Mouse (Mus musculus): Measurements from ENCODE around the gene Prdm13. TPM values are rescaled to one million over a fixed set of nuclear protein-coding genes. Genes with fewer than 3 reads are reported as not detected.
A peak's percentile ranks its signal among the peaks of the same experiment; 100 is the strongest.

Gene Prdm13
- polyA plus RNA-seq, 1 experiment from 2014 or later, result 0.24 TPM

- Histone ChIP-seq H3K9ac (ENCODE audit: low read length) (no peak overlapping the region), H3K9me3 (ENCODE audit: control insufficient read depth, low read length) (no peaks in the 10 kb centered on the region), H3K27ac (ENCODE audit: low read depth, low read length) (no peak overlapping the region), H3K4me3 (ENCODE audit: low read depth, low read length) (no peak overlapping the region), H3K4me1 (replicated peaks; ENCODE audit: control insufficient read depth, insufficient read depth, low read length) (peaks cover 17% of the 10 kb centered on the region), H3K36me3 (ENCODE audit: control insufficient read depth, insufficient read depth, low read length) (no peaks in the 10 kb centered on the region), H3K4me2 (ENCODE audit: low read depth, low read length, severe bottlenecking) (peak overlapping the region; percentile 97; the same call in 1 of the 2 replicates), H3K27me3 (ENCODE audit: control insufficient read depth, insufficient read depth, low read length) (peaks cover 78% of the 10 kb centered on the region)
- WGBS, result under 1% methylated on average over 18 of the region's 18 CpGs
- DNase-seq (ENCODE audit: low spot score) (peak; percentile 80), ATAC-seq (replicated peaks; ENCODE audit: low FRiP score) (peak; percentile 54)
These were observed 3.8 kb upstream of the Prdm13 start for GRCm38 (mm10) chr4:21689492-21689941.

- 0% methylated on average over 63 of the region's 64 CpGs for WGBS
- DNase-seq (ENCODE audit: low spot score), result peak; percentile 88
- no peaks in the 10 kb centered on the region for H3K36me3 ChIP-seq (ENCODE audit: control insufficient read depth, insufficient read depth, low read length)
- peaks cover 84% of the 10 kb centered on the region for H3K27me3 ChIP-seq (ENCODE audit: control insufficient read depth, insufficient read depth, low read length)
- peak overlapping the region; percentile 70 for H3K27ac ChIP-seq (ENCODE audit: low read depth, low read length)
- peak; percentile 64 for ATAC-seq (replicated peaks; ENCODE audit: low FRiP score)
- peak overlapping the region; percentile 53 for H3K9ac ChIP-seq (ENCODE audit: low read length)
- peak overlapping the region; percentile 97 for H3K4me2 ChIP-seq (ENCODE audit: low read depth, low read length, severe bottlenecking)
- peak overlapping the region; percentile 43 for H3K4me3 ChIP-seq (ENCODE audit: low read depth, low read length)
- peaks cover 21% of the 10 kb centered on the region for H3K4me1 ChIP-seq (replicated peaks; ENCODE audit: control insufficient read depth, insufficient read depth, low read length)
- no peaks in the 10 kb centered on the region for H3K9me3 ChIP-seq (ENCODE audit: control insufficient read depth, low read length)
These were observed 3.0 kb upstream of the Prdm13 start for GRCm38 (mm10) chr4:21688703-21689200.

- peaks cover 87% of the 10 kb centered on the region for H3K27me3 ChIP-seq (ENCODE audit: control insufficient read depth, insufficient read depth, low read length)
- H3K27ac ChIP-seq (ENCODE audit: low read depth, low read length), result peak overlapping the region; percentile 70
- no peaks in the 10 kb centered on the region for H3K36me3 ChIP-seq (ENCODE audit: control insufficient read depth, insufficient read depth, low read length)
- 1% methylated on average over 51 of the region's 51 CpGs for WGBS
- peak overlapping the region; percentile 97 for H3K4me2 ChIP-seq (ENCODE audit: low read depth, low read length, severe bottlenecking)
- ATAC-seq (replicated peaks; ENCODE audit: low FRiP score) (peak; percentile 83), DNase-seq (ENCODE audit: low spot score) (peak; percentile 87)
- H3K9ac ChIP-seq (ENCODE audit: low read length), result peak overlapping the region; percentile 53
- peak overlapping the region; percentile 43 for H3K4me3 ChIP-seq (ENCODE audit: low read depth, low read length)
- H3K4me1 ChIP-seq (replicated peaks; ENCODE audit: control insufficient read depth, insufficient read depth, low read length), result peaks cover 21% of the 10 kb centered on the region
- H3K9me3 ChIP-seq (ENCODE audit: control insufficient read depth, low read length), result no peaks in the 10 kb centered on the region
These were observed 2.3 kb upstream of the Prdm13 start for GRCm38 (mm10) chr4:21687783-21688702.

- H3K9ac ChIP-seq (ENCODE audit: low read length), result no peak overlapping the region
- peak; percentile 56 for DNase-seq (ENCODE audit: low spot score)
- WGBS, result 2% methylated on average over 5 of the region's 5 CpGs
- no peaks in the 10 kb centered on the region for H3K36me3 ChIP-seq (ENCODE audit: control insufficient read depth, insufficient read depth, low read length)
- ATAC-seq (replicated peaks; ENCODE audit: low FRiP score), result no peak
- H3K4me3 ChIP-seq (ENCODE audit: low read depth, low read length), result no peak overlapping the region
- H3K27ac ChIP-seq (ENCODE audit: low read depth, low read length), result no peak overlapping the region
- peaks cover 21% of the 10 kb centered on the region for H3K4me1 ChIP-seq (replicated peaks; ENCODE audit: control insufficient read depth, insufficient read depth, low read length)
- H3K4me2 ChIP-seq (ENCODE audit: low read depth, low read length, severe bottlenecking), result no peak overlapping the region
- H3K9me3 ChIP-seq (ENCODE audit: control insufficient read depth, low read length), result no peaks in the 10 kb centered on the region
- peaks cover 88% of the 10 kb centered on the region for H3K27me3 ChIP-seq (ENCODE audit: control insufficient read depth, insufficient read depth, low read length)
These were observed 1.2 kb upstream of the Prdm13 start for GRCm38 (mm10) chr4:21686934-21687333.

GRCm38 (mm10) chr4:21686416-21686815, 653 bp upstream of the Prdm13 start:
- ATAC-seq (replicated peaks; ENCODE audit: low FRiP score) (no peak), DNase-seq (ENCODE audit: low spot score) (no peak)
- no peak overlapping the region for H3K4me3 ChIP-seq (ENCODE audit: low read depth, low read length)
- no peak overlapping the region for H3K9ac ChIP-seq (ENCODE audit: low read length)
- peaks cover 90% of the 10 kb centered on the region for H3K27me3 ChIP-seq (ENCODE audit: control insufficient read depth, insufficient read depth, low read length)
- peaks cover 21% of the 10 kb centered on the region for H3K4me1 ChIP-seq (replicated peaks; ENCODE audit: control insufficient read depth, insufficient read depth, low read length)
- H3K4me2 ChIP-seq (ENCODE audit: low read depth, low read length, severe bottlenecking), result no peak overlapping the region
- under 1% methylated on average over 11 of the region's 11 CpGs for WGBS
- no peaks in the 10 kb centered on the region for H3K36me3 ChIP-seq (ENCODE audit: control insufficient read depth, insufficient read depth, low read length)
- H3K9me3 ChIP-seq (ENCODE audit: control insufficient read depth, low read length), result no peaks in the 10 kb centered on the region
- no peak overlapping the region for H3K27ac ChIP-seq (ENCODE audit: low read depth, low read length)

GRCm38 (mm10) chr4:21684341-21684970, 1.3 kb downstream of the Prdm13 start:
- under 1% methylated on average over 14 of the region's 14 CpGs for WGBS
- Histone ChIP-seq H3K36me3 (ENCODE audit: control insufficient read depth, insufficient read depth, low read length) (no peaks in the 10 kb centered on the region), H3K4me2 (ENCODE audit: low read depth, low read length, severe bottlenecking) (no peak overlapping the region), H3K9me3 (ENCODE audit: control insufficient read depth, low read length) (no peaks in the 10 kb centered on the region), H3K27ac (ENCODE audit: low read depth, low read length) (no peak overlapping the region), H3K4me3 (ENCODE audit: low read depth, low read length) (no peak overlapping the region), H3K9ac (ENCODE audit: low read length) (no peak overlapping the region), H3K4me1 (replicated peaks; ENCODE audit: control insufficient read depth, insufficient read depth, low read length) (peaks cover 22% of the 10 kb centered on the region), H3K27me3 (ENCODE audit: control insufficient read depth, insufficient read depth, low read length) (peaks cover 92% of the 10 kb centered on the region)
- DNase-seq (ENCODE audit: low spot score), result no peak
- no peak for ATAC-seq (replicated peaks; ENCODE audit: low FRiP score)

- H3K27me3 ChIP-seq (ENCODE audit: control insufficient read depth, insufficient read depth, low read length), result peaks cover 99% of the 10 kb centered on the region
- no peak for DNase-seq (ENCODE audit: low spot score)
- no peak overlapping the region for H3K4me2 ChIP-seq (ENCODE audit: low read depth, low read length, severe bottlenecking)
- no peaks in the 10 kb centered on the region for H3K9me3 ChIP-seq (ENCODE audit: control insufficient read depth, low read length)
- H3K4me1 ChIP-seq (replicated peaks; ENCODE audit: control insufficient read depth, insufficient read depth, low read length), result peaks cover 26% of the 10 kb centered on the region
- H3K4me3 ChIP-seq (ENCODE audit: low read depth, low read length), result no peak overlapping the region
- no peak overlapping the region for H3K9ac ChIP-seq (ENCODE audit: low read length)
- 12% methylated on average over 10 of the region's 10 CpGs for WGBS
- no peak overlapping the region for H3K27ac ChIP-seq (ENCODE audit: low read depth, low read length)
- H3K36me3 ChIP-seq (ENCODE audit: control insufficient read depth, insufficient read depth, low read length), result no peaks in the 10 kb centered on the region
- ATAC-seq (replicated peaks; ENCODE audit: low FRiP score), result no peak
These were observed 3.2 kb downstream of the Prdm13 start for GRCm38 (mm10) chr4:21682421-21683150.

- WGBS, result 1% methylated on average over 10 of the region's 10 CpGs
- Histone ChIP-seq H3K4me2 (ENCODE audit: low read depth, low read length, severe bottlenecking) (no peak overlapping the region), H3K9ac (ENCODE audit: low read length) (no peak overlapping the region), H3K9me3 (ENCODE audit: control insufficient read depth, low read length) (no peaks in the 10 kb centered on the region), H3K4me3 (ENCODE audit: low read depth, low read length) (no peak overlapping the region), H3K27me3 (ENCODE audit: control insufficient read depth, insufficient read depth, low read length) (peaks cover 95% of the 10 kb centered on the region), H3K36me3 (ENCODE audit: control insufficient read depth, insufficient read depth, low read length) (no peaks in the 10 kb centered on the region), H3K27ac (ENCODE audit: low read depth, low read length) (no peak overlapping the region), H3K4me1 (replicated peaks; ENCODE audit: control insufficient read depth, insufficient read depth, low read length) (peaks cover 26% of the 10 kb centered on the region)
- DNase-seq (ENCODE audit: low spot score) (no peak), ATAC-seq (replicated peaks; ENCODE audit: low FRiP score) (no peak)
These were observed 4.8 kb downstream of the Prdm13 start for GRCm38 (mm10) chr4:21680971-21681370.

Measured in forebrain, embryonic 11.5 days (tissue).